Mouse (Mus musculus): ENCODE data around the gene Pfas.
"Not testable (repeated sequence)": the region's sequence is repeated elsewhere in the genome, so short reads cannot be mapped to it uniquely, and the experiment has no call there.

Pfas gene

DNA sequence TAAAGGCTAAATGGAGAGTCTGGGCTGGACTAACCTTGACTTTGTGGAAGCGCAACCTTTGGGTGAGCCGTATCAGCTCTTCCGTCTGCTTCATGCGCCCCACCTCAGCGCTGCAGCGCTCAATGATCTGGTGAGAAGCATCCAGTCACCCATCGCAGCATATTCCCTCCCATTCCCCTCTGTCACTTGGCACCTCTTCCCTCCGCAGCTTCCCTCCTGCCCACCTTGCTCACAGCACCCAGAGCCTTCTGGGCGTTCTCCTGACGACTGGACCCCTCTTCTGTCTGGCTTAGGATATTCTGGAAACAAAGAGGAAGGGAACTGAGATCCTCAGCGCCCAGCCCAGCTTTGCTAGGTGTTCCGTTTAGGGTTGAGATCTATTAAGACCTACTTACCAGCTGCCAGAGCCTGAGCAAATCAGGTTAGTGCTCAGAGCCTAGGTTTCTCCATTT is 60.7 kb downstream of the Pfas start:
- in situ Hi-C loops (cut with MboI; ENCODE audit: unreplicated experiment in 2 of 2), result no loop called here

DNA sequence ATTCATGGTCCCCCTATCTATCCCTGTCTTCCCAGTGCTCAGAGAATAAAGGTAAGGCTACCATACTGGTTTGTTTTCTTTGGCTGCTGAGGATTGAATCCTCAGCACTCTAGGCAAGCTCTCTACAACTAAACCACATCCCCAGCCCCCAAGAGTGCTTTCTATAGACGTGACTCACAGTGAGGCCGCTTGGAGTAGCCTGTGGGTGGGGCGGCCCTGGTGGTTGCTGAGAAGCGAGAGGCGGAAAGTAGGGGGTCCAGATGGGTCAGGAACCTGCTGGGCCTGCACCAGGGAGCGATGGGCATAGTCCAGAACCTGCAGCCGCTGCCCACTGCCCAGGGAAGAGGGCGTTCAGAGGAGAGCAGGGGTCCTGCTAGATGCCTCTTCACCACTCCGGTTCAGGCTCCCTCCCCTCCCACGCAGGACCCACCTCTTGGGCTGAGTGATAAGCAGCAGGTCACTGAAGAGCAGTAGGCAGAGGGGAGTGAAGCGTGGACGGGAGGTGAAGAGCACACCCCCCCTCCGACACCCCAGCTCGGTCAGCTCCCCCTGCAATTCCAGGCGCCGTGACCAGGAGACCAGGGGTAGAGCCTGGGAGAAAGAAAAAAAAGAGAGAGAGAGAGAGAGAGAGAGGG is 61.3 kb downstream of the Pfas start:
- in situ Hi-C loops (cut with MboI; ENCODE audit: unreplicated experiment in 2 of 2), result no loop called here

GRCm38 (mm10) chr11:68946001-68946400 is 62.3 kb downstream of the Pfas start:
- in situ Hi-C loops (cut with MboI; ENCODE audit: unreplicated experiment in 2 of 2), result no loop called here

DNA sequence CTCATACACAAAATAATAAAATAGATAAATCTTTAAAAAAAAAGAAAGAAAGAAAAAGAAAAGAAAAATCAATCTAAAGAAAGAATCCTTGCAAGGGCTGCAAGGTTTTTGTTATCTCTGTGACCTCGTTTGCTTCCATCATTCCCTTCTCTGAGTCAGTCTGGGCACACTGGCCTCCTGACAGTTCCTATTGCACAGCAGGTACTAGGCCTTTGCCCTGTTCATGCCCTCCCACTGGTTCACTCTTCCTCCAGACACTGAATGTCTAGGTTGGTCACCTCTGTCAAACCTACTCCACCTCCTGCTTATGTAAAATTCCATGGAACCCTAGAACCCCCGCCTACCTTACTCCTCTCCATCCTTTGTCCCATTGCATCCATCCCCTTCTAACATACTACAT is 63.0 kb downstream of the Pfas start:
- in situ Hi-C loops (cut with MboI; ENCODE audit: unreplicated experiment in 2 of 2), result no loop called here

- in situ Hi-C loops (cut with MboI; ENCODE audit: unreplicated experiment in 2 of 2), result no loop called here
Measured at GRCm38 (mm10) chr11:68942731-68943130, 65.5 kb downstream of the Pfas start.

DNA sequence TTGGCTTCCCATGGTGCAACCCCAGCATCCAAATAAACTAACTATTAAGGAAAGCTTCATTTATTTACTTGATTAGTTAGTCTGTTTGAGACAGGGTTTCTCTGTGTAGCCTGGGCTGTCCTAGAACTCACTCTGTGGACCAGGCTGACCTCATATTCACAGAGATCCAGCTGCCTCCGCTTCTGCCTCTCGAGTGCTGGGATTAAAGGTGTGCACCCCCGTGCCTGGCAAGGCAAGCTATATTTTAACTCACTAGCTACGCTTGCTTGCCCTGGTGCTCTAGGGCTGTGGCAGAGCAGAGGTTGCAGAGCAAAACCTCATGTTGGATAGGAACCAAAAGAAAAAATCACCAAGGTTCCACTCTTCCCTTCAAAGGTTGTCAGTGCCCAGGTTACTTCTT is 67.7 kb downstream of the Pfas start:
- in situ Hi-C loops (cut with MboI; ENCODE audit: unreplicated experiment in 2 of 2), result no loop called here

DNA sequence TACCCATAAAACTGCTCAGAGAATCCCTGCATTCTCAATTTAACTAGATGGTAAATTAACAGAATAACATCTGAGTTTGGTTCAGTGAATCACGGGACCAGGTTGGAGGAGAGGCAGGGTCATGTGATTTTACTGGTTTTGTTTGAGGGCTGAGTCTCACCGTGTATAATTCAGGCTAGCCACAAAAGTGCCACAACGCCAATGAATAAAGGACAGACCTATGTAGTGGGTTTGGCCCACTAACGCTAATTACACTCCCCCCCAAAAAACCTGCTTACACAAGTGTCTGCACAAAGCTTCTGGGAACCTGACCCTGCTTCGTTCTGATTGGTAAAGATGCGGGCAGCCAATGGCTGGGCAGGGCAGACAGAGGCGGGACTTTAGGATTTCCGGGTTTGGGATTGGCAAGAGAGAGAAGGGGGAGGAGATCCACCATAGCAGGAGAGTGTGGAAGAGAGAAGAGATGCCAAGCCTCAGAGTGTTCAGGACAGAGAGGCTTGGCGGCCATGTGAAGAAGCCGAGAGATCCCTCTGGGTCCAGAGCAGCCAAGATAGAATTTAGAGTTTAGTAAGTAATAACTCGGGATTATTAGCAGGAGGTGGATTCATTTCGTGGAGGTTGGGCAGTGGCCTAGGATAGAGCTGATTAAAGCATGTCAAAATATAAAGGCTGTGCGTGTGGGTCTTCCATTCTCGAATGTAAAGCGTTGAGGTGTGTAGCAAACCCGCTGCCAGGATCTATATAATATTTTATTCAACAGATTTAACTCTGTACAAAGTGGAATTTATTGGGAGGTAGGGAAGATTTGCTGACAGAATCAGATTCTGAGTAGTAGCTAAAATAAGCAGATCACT is 68.6 kb downstream of the Pfas start:
- in situ Hi-C loops (cut with MboI; ENCODE audit: unreplicated experiment in 2 of 2), result no loop called here

DNA sequence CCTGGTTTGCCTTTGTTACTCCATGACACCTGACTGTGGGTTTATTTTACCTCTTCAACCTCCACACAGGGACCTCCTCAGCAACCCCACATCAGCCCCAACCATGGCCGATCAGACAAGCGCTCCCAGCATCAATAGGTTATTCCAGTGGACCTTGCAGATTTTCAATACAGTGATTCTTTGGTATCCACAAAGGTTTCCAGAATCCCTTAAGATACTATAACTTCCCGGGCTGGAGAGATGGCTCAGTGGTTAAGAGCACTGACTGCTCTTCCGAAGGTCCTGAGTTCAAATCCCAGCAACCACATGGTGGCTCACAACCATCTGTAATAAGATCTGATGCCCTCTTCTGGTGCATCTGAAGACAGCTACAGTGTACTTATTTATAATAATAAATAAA is 71.3 kb downstream of the Pfas start:
- in situ Hi-C loops (cut with MboI; ENCODE audit: unreplicated experiment in 2 of 2), result not testable (repeated sequence)

All from v-Abl transformed pro-B cells (cell line).